Mouse (Mus musculus) MEL (cell line): ENCODE results near the gene Btk. TPM values are rescaled to one million over a fixed set of nuclear protein-coding genes. Genes with fewer than 3 reads are reported as not detected.

ENCODE experiments used
- DNase-seq: peaks from one replicate; pipeline ENCODE4 v3.0.0; 2011; ENCODE audit warnings: low read depth, low spot score
- H3K27ac ChIP-seq: 2 replicates; pipeline ENCODE4 v1.5.1; 2012; ENCODE audit warnings: low read depth, mild to moderate bottlenecking, control low read depth, low read length, moderate library complexity; ENCODE audit not compliant: control insufficient read depth
- H3K27me3 ChIP-seq, 2 experiments: fragments of 150-350 bp in 1 of 2; sonication (generic) in 1 of 2; 2 replicates each; pipeline ENCODE4 v1.6.1; 2012; ENCODE audit warnings: low read length in 2 of 2, mild to moderate bottlenecking in 2 of 2, improper control_type of control experiment in 1 of 2, moderate library complexity in 1 of 2; ENCODE audit not compliant: insufficient read depth in 2 of 2, control insufficient read depth in 1 of 2
- H3K36me3 ChIP-seq, 2 experiments: 2 replicates each; pipeline ENCODE4 v1.6.1; 2012 to 2014; ENCODE audit warnings: low read length in 2 of 2, improper control_type of control experiment in 1 of 2, inconsistent platforms in 1 of 2, mild to moderate bottlenecking in 1 of 2; ENCODE audit not compliant: insufficient read depth in 2 of 2, control insufficient read depth in 1 of 2
- H3K4me1 ChIP-seq, 2 experiments: fragments of 150-350 bp in 1 of 2; sonication (generic) in 1 of 2; 2 replicates each; pipeline ENCODE4 v1.6.1; 2012; ENCODE audit warnings: low read length in 2 of 2, improper control_type of control experiment in 1 of 2, mild to moderate bottlenecking in 1 of 2; ENCODE audit not compliant: insufficient read depth in 2 of 2, control insufficient read depth in 1 of 2
- H3K4me3 ChIP-seq, 2 experiments: fragments of 150-350 bp in 1 of 2; sonication (generic) in 1 of 2; 2 replicates each; pipeline ENCODE4 v1.5.1; 2012; ENCODE audit warnings: low read depth in 2 of 2, low read length in 2 of 2, mild to moderate bottlenecking in 2 of 2, moderate library complexity in 2 of 2, control low read depth in 1 of 2, improper control_type of control experiment in 1 of 2; ENCODE audit not compliant: control insufficient read depth in 1 of 2, insufficient read depth in 1 of 2
- H3K79me2 ChIP-seq: 2 replicates; pipeline ENCODE4 v1.6.1; 2012; ENCODE audit warnings: mild to moderate bottlenecking, low read length, moderate library complexity; ENCODE audit not compliant: control insufficient read depth, poor library complexity, insufficient read depth
- H3K9ac ChIP-seq: 2 replicates; pipeline ENCODE4 v1.6.1; 2012; ENCODE audit warnings: low read depth, mild to moderate bottlenecking, control low read depth, low read length, moderate library complexity; ENCODE audit not compliant: control insufficient read depth, poor library complexity, severe bottlenecking
- H3K9me3 ChIP-seq: fragments of 150-350 bp; sonication (generic); replicated peaks from 2 replicates; pipeline ENCODE4 v1.6.1; 2012; ENCODE audit warnings: mild to moderate bottlenecking, low read length, improper control_type of control experiment, moderate library complexity; ENCODE audit not compliant: insufficient read depth
- E2F4 ChIP-seq: IDR thresholded peaks from 2 replicates; pipeline ENCODE4 v1.6.1; 2011; ENCODE audit warnings: low read depth, low read length, improper control_type of control experiment, borderline replicate concordance
- ELF1 ChIP-seq: IDR thresholded peaks from 2 replicates; pipeline ENCODE4 v1.6.1; 2014; ENCODE audit warnings: low read depth, mild to moderate bottlenecking, inconsistent platforms, low read length, improper control_type of control experiment, moderate library complexity
- EP300 ChIP-seq, 2 experiments: IDR thresholded peaks; 2 replicates each; pipeline ENCODE4 v1.6.1; 2011; ENCODE audit warnings: improper control_type of control experiment in 2 of 2, low read length in 2 of 2, low read depth in 1 of 2, mild to moderate bottlenecking in 1 of 2
- ETS1 ChIP-seq: IDR thresholded peaks from 2 replicates; pipeline ENCODE4 v1.6.1; 2012; ENCODE audit warnings: low read depth, mild to moderate bottlenecking, inconsistent platforms, low read length, improper control_type of control experiment, moderate library complexity
- GABPA ChIP-seq: IDR thresholded peaks from 2 replicates; pipeline ENCODE4 v1.6.1; 2012; ENCODE audit warnings: low read depth, mild to moderate bottlenecking, inconsistent platforms, low read length, improper control_type of control experiment, moderate library complexity
- GATA1 ChIP-seq: IDR thresholded peaks from 2 replicates; pipeline ENCODE4 v1.6.1; 2011; ENCODE audit warnings: low read depth, low read length, improper control_type of control experiment
- HCFC1 ChIP-seq: IDR thresholded peaks from 2 replicates; pipeline ENCODE4 v1.6.1; 2012; ENCODE audit warnings: low read depth, mild to moderate bottlenecking, inconsistent platforms, low read length, improper control_type of control experiment, moderate library complexity
- JUND ChIP-seq: IDR thresholded peaks from 2 replicates; pipeline ENCODE4 v1.6.1; 2011; ENCODE audit warnings: low read depth, mild to moderate bottlenecking, improper control_type of control experiment, low read length
- MXI1 ChIP-seq: IDR thresholded peaks from 2 replicates; pipeline ENCODE4 v1.6.1; 2011; ENCODE audit warnings: mild to moderate bottlenecking, low read depth, low read length, improper control_type of control experiment
- MYC ChIP-seq: IDR thresholded peaks from 2 replicates; pipeline ENCODE4 v1.6.1; 2011; ENCODE audit warnings: low read depth, mild to moderate bottlenecking, low read length, improper control_type of control experiment, moderate library complexity
- NELFE ChIP-seq: IDR thresholded peaks from 2 replicates; pipeline ENCODE4 v1.6.1; 2011; ENCODE audit warnings: low read depth, low read length, improper control_type of control experiment
- POLR2AphosphoS2 ChIP-seq: IDR thresholded peaks from 2 replicates; pipeline ENCODE4 v1.6.1; 2011; ENCODE audit warnings: low read length, improper control_type of control experiment
- RCOR1 ChIP-seq: IDR thresholded peaks from 2 replicates; pipeline ENCODE4 v1.6.1; 2012; ENCODE audit warnings: low read depth, mild to moderate bottlenecking, inconsistent platforms, low read length, improper control_type of control experiment
- TAL1 ChIP-seq: IDR thresholded peaks from 2 replicates; pipeline ENCODE4 v1.6.1; 2012; ENCODE audit warnings: mild to moderate bottlenecking, inconsistent platforms, low read length, moderate library complexity, mixed read lengths
- TBP ChIP-seq: IDR thresholded peaks from 2 replicates; pipeline ENCODE4 v1.8.0; 2011; ENCODE audit warnings: low read depth, low read length, improper control_type of control experiment
- TCF12 ChIP-seq: IDR thresholded peaks from 2 replicates; pipeline ENCODE4 v1.6.1; 2014; ENCODE audit warnings: low read depth, mild to moderate bottlenecking, inconsistent platforms, low read length, improper control_type of control experiment, moderate library complexity
- UBTF ChIP-seq: IDR thresholded peaks from 2 replicates; pipeline ENCODE4 v1.6.1; 2012; ENCODE audit warnings: low read depth, mild to moderate bottlenecking, inconsistent platforms, low read length, improper control_type of control experiment, moderate library complexity, borderline replicate concordance; ENCODE audit not compliant: insufficient read depth
- USF1 ChIP-seq: IDR thresholded peaks from 2 replicates; pipeline ENCODE4 v1.6.1; 2014; ENCODE audit warnings: low read depth, mild to moderate bottlenecking, inconsistent platforms, low read length, improper control_type of control experiment, moderate library complexity
- ZC3H11A ChIP-seq: IDR thresholded peaks from 2 replicates; pipeline ENCODE4 v1.6.1; 2012; ENCODE audit warnings: low read depth, mild to moderate bottlenecking, inconsistent platforms, low read length, improper control_type of control experiment
- ZMIZ1 ChIP-seq: IDR thresholded peaks from 2 replicates; pipeline ENCODE4 v1.6.1; 2012; ENCODE audit warnings: low read depth, mild to moderate bottlenecking, inconsistent platforms, low read length, improper control_type of control experiment, moderate library complexity
- ZNF384 ChIP-seq: IDR thresholded peaks from 2 replicates; pipeline ENCODE4 v1.6.1; 2012; ENCODE audit warnings: low read depth, mild to moderate bottlenecking, inconsistent platforms, low read length, improper control_type of control experiment
- polyA plus RNA-seq, 2 experiments: library from polyadenylated mRNA; stranded (reverse) in 1 of 2; unstranded in 1 of 2; fragments of >175 nt in 1 of 2; fragments of >200 nt in 1 of 2; gene quantifications; 2 replicates each; pipeline versions ENCODE4 v1.2.1 to v1.2.4; 2012; ENCODE audit warnings: low replicate concordance in 2 of 2, low read depth in 1 of 2; ENCODE audit not compliant: insufficient read length in 2 of 2, insufficient read depth in 1 of 2, missing spikeins in 1 of 2
- total RNA-seq: library from RNA; depleted of rRNA; stranded (reverse); fragments of 300-350 nt; gene quantifications from 2 replicates; pipeline ENCODE4 v1.2.3, GENCODE M21; 2012

The Btk gene
- total and polyA plus RNA-seq, 3 experiments: 137 to 327 (median 291) TPM

- Histone ChIP-seq H3K79me2 (no peaks in the 10 kb centered on the region), H3K9me3 (no peaks in the 10 kb centered on the region), H3K36me3 (peaks cover 0 to 3% of the 10 kb centered on the region in 2 experiments; a peak in 1 of 4 replicates), H3K4me1 (peaks cover 3 to 10% of the 10 kb centered on the region in 2 experiments; a peak in 3 of 4 replicates), H3K4me3 (no peak overlapping the region), H3K9ac (no peak overlapping the region), H3K27ac (no peak overlapping the region)
- peak; percentile 40 for DNase-seq
- TF ChIP-seq TBP (no peak), RCOR1 (peak; percentile 53; the same call in 1 of the 2 replicates), MYC (no peak), E2F4 (no peak), ZNF384 (no peak), GATA1 (peak; percentile 74), ZMIZ1 (no peak), UBTF (no peak), ETS1 (0 out of 2 replicates have a peak, but pooled peaks have one; percentile 8), ELF1 (peak; percentile 29; the same call in 1 of the 2 replicates), TAL1 (no peak), JUND (no peak), NELFE (no peak), EP300 (IDR thresholded peaks at IDR 0.05; ENCODE audit: low read depth in 1 of 2, low read length in 2 of 2) (peak; percentile 31 to 65; a peak in 2 of 4 replicates)
- TF ChIP-seq, all 39 proteins: peak for 5
- peaks cover 4 to 6% of the 10 kb centered on the region in 2 experiments; a peak in 3 of 4 replicates for H3K27me3 ChIP-seq
Observed at GRCm38 (mm10) chrX:134628200-134628599, 44.8 kb upstream of the Btk start.

DNA sequence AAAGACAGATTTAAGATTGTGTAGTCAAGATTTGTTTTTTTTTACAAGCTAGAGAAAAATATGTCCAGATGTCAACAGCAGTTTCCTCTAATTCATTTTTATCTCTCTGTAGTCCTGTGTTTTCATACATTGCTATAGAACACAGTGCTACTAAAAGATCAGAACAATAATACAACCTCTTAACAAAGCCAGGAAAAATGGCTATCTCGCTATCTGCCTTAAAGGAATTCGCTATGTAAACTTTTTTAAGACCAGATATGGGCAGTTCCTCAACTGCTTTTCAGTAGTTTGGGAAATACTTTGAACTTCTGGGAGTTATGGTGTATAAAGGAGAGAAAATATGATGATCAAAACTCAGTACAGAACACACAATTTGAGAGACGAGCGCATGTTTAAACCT, 40.0 kb upstream of the Btk start:
- H3K4me3 ChIP-seq: no peak overlapping the region
- peaks cover 0 to 3% of the 10 kb centered on the region in 2 experiments; a peak in 1 of 4 replicates for H3K36me3 ChIP-seq
- TF ChIP-seq GABPA (no peak), TCF12 (no peak), MXI1 (no peak), NELFE (no peak), USF1 (no peak), ZC3H11A (no peak), POLR2AphosphoS2 (no peak), JUND (no peak), HCFC1 (no peak), ZNF384 (no peak)
- peaks cover 7 to 11% of the 10 kb centered on the region in 2 experiments for H3K27me3 ChIP-seq
- no peak overlapping the region for H3K9ac ChIP-seq
- H3K4me1 ChIP-seq: peaks cover 3 to 10% of the 10 kb centered on the region in 2 experiments; a peak in 3 of 4 replicates
- no peaks in the 10 kb centered on the region for H3K9me3 ChIP-seq
- no peak overlapping the region for H3K27ac ChIP-seq
- H3K79me2 ChIP-seq: no peaks in the 10 kb centered on the region
- no peak for DNase-seq
